Mouse (Mus musculus) thymus, postnatal 10 days (tissue): Measurements from ENCODE around the gene Svbp.
A peak's percentile ranks its signal among the peaks of the same experiment; 100 is the strongest.

Experiments
- DNase-seq, 2 experiments: peaks; one replicate each; pipeline ENCODE4 v3.0.0; 2021; ENCODE audit warnings: low spot score in 2 of 2

Gene Svbp

GRCm38 (mm10) chr4:119194909-119195581 is at the start of gene Svbp:
TSS of gene Svbp (plus strand) at chr4:119195306.
- DNase-seq: peak; percentile 76 to 90

- no peak for DNase-seq
Measured at GRCm38 (mm10) chr4:119146816-119147215, 48.3 kb upstream of the Svbp start.

- DNase-seq: no peak
Measured at GRCm38 (mm10) chr4:119147347-119147746, 47.8 kb upstream of the Svbp start.

GRCm38 (mm10) chr4:119148741-119149140 is 46.4 kb upstream of the Svbp start:
- no peak for DNase-seq

- peak; percentile 31 to 72 for DNase-seq
Measured at GRCm38 (mm10) chr4:119157186-119157585, 37.9 kb upstream of the Svbp start.

- no peak for DNase-seq
Measured at GRCm38 (mm10) chr4:119157891-119158290, 37.2 kb upstream of the Svbp start.

GRCm38 (mm10) chr4:119161358-119161757 is 33.7 kb upstream of the Svbp start:
- DNase-seq: no peak

GRCm38 (mm10) chr4:119162990-119163389 is 32.1 kb upstream of the Svbp start:
- DNase-seq: no peak

GRCm38 (mm10) chr4:119165916-119166315 is 29.2 kb upstream of the Svbp start:
- DNase-seq: no peak

GRCm38 (mm10) chr4:119167068-119167467 is 28.0 kb upstream of the Svbp start:
- no peak for DNase-seq

GRCm38 (mm10) chr4:119167663-119168062 is 27.4 kb upstream of the Svbp start:
- peak; percentile 63 to 82 for DNase-seq

- DNase-seq: peak in 1 of 2 experiments; percentile 18
Measured at GRCm38 (mm10) chr4:119172919-119173650, 22.0 kb upstream of the Svbp start.

GRCm38 (mm10) chr4:119173851-119174453 is 21.2 kb upstream of the Svbp start, which contains the start of gene Zfp691:
TSS of gene Zfp691 (minus strand) at chr4:119174195.
- DNase-seq: peak; percentile 92 to 94

- DNase-seq: no peak
Measured at GRCm38 (mm10) chr4:119177702-119178101, 17.4 kb upstream of the Svbp start.

- no peak for DNase-seq
Measured at GRCm38 (mm10) chr4:119178331-119178730, 16.8 kb upstream of the Svbp start.

- no peak for DNase-seq
Measured at GRCm38 (mm10) chr4:119180133-119180707, 14.9 kb upstream of the Svbp start.

- no peak for DNase-seq
Measured at GRCm38 (mm10) chr4:119181456-119181855, 13.7 kb upstream of the Svbp start.

GRCm38 (mm10) chr4:119183525-119183924 is 11.6 kb upstream of the Svbp start:
- no peak for DNase-seq

- DNase-seq: no peak
Measured at GRCm38 (mm10) chr4:119185771-119186170, 9.3 kb upstream of the Svbp start.

- no peak for DNase-seq
Measured at GRCm38 (mm10) chr4:119188060-119188785, 6.9 kb upstream of the Svbp start.

GRCm38 (mm10) chr4:119189392-119189791 is 5.7 kb upstream of the Svbp start:
- no peak for DNase-seq

GRCm38 (mm10) chr4:119189864-119190263 is 5.2 kb upstream of the Svbp start, which contains the start of gene Ermap:
TSS of gene Ermap (minus strand) at chr4:119190011.
- no peak for DNase-seq
